Mouse (Mus musculus) cerebellum, adult (tissue): ENCODE data around the gene Thap2.

Experiments
- ATAC-seq: cut with Nextera tagmentation; 2 replicates; pipeline ENCODE4 v1.9.2; 2017; ENCODE audit warnings: mild to moderate bottlenecking, moderate library complexity, mixed read lengths; ENCODE audit not compliant: insufficient number of reproducible peaks, low FRiP score, low TSS enrichment

Thap2 gene

DNA sequence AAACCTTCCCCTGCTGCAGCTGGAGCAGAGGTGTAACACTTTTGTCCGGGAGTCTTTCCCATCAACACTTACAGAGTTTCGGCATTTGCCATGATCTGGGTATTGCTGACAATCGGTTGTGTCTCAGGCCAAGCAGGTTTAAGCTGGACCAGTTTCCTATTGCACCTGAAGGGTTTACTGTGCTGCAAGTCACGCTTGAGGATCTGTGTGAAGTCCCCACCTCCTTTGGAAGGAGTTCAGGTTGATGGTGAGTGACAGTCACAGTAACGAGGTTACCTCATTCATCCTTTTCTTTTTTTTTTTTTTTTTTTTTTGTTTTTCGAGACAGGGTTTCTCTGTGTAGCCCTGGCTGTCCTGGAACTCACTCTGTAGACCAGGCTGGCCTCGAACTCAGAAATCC, 28.1 kb downstream of the Thap2 start:
- ATAC-seq: no peak

DNA sequence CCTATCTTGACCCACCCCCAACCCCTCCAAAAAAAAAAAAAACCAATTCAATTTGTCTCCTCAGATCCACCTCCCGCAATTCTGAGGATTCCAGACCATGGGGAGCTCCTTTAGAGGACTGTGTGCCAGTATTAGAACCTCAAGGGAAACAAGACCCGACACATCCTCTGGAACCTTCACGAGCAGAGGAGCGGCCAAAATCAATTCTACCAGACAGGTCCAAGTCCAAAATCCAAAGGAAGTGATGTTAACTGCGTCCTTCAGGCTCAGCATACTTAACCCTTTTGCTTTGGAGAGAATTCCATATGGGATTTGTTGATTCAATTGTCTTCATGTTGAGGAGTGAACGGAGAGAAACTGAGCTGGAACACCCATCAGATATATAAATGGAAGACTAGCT, 29.2 kb downstream of the Thap2 start:
- no peak for ATAC-seq

DNA sequence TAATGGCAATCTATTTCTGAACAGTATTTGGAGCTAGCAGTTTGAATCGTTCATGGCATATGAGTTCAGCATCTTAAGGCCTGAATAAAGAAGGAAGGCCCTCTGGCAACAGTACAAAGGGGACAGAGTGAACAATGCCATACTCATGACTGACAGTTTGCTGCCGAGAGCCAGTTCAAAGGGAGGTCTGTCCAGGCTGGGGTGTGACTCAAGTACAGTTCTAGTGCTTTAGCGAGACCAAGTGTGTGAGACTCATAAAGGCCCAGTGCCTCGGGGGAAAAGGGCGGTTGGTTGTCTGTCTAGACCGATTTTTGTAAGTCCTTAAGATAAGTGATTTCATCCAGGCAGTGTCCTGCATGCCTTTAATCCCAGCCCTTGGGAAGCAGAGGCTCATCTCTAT, 29.7 kb downstream of the Thap2 start:
- ATAC-seq: no peak

DNA sequence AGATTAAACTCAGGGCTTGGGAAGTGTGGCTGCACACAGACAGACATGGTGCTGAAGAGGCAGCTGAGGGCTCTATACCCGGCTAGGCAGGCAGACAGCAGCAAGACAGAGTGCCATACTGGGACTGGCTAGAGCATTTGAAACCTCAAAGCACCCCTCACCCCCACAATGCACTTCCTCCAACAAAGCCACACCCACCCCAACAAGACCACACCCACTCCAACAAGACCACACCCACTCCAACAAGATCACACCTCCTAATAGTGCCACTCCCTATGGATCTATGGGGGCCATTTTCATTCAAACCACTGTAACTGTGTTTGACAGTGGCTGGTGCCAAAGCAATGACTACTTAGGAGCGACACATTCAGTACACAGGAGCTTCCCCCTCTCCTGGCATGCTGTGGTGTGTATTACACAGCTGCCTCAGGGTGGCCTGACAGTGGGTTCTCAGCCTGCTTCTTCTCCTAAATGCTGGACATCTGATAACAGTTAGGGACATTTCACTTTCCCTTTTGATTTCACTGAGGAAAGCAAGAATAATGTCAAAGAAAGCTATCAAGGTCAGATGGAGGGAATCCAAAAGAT, 33.3 kb downstream of the Thap2 start:
- no peak for ATAC-seq

DNA sequence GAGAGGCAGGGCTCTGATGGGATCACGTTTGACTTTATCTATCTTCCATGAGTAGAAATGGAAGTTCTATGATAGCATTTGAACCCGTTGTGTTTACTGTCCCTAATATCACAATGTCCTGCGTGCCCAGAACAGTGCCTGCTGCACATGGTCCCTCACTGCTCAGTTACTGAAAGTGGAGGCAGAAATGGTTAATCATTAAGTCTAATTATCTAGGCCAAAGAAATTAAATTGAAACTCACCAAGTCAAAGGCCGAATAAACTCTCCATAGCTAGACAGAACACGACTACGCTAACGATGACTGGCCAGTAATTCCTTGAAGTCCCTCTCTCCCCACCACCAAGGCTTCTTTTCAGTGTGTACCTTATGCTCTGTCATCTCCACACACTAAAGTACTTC, 34.7 kb downstream of the Thap2 start:
- no peak for ATAC-seq

DNA sequence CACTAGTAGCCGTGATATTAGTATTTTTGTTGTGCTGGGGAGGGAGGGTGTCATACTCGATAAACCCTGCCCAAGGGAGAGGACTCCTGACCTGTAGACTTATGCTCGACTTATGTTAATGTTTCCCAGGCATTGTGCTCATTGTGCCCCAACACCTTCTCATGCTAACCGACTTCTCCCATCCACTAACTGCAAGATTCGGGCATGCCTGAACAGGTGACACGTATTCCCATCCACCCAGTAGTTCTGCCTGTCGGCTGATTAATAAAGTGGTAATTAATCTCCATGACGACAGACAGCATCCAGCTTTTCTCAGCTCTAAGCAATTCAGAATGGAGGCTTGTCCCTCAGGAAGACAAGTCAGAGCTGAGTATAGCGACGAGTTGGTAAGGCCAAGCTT, 35.2 kb downstream of the Thap2 start:
- ATAC-seq: no peak

DNA sequence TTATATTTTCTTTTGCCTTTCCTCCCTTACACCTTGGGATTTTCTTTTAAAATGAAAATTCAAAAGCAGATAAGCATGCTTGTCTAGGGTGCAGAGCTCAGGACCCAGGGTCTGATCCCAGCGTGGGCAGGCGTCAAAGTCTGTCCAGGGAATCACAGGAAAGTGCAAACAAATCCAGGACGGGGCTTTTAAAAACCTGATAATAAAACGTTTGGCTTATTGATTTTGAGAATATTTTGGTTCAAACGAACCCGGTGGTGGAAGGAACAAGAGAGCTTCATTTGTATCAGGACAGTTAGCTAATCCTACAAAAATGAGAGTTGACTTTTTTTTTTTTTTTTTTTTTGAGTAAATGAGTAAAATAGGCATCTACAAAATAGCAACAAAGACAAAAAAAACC, 36.1 kb downstream of the Thap2 start:
- no peak for ATAC-seq

DNA sequence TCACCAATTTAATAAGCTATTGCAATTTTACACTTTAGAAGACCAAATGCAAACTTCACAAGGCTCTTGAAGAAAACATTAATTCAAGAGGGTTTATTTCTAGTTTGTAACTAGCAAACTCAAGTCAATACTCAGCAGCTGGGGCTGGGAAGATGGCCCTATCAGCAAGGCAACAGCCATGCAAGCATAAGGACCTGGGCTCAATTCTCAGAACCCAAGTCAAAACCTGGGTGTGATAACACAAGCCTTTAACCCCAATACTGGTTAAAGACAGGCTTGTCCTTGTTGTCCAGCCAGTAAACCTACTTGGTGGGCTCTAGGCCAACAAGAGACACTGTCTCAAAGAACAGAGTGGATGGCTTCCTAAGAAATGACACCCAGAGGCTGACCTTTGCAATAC, 37.8 kb downstream of the Thap2 start:
- no peak for ATAC-seq

DNA sequence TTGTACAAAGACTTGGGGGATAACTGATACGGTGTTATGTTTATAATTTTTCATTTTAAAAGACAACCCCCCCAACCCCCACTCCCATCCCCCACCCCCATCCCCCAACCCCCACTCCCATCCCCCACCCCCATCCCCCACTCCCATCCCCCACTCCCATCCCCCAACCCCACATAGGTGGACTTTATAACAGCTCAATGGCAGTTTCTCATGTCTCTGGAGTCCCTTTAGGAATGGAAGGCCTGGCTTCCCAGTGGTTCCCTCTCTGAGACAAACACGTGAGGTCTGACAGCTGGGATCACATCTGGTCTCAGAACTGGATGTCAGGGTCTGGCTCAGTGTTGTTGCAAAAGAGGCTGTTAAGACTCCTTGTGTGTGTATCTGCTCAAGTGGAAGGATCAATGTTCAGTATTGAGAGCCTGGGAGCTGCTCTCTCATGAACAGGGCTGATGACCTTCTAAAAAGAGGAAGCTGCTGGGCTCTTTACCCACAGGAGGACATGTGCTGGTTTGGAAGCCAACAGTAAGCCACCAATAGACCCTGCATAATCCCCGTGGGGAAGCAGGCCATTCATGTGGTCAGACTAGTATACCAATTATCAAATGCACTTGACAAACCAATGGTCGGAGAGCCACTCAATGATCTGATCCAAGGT, 41.3 kb downstream of the Thap2 start:
- no peak for ATAC-seq

DNA sequence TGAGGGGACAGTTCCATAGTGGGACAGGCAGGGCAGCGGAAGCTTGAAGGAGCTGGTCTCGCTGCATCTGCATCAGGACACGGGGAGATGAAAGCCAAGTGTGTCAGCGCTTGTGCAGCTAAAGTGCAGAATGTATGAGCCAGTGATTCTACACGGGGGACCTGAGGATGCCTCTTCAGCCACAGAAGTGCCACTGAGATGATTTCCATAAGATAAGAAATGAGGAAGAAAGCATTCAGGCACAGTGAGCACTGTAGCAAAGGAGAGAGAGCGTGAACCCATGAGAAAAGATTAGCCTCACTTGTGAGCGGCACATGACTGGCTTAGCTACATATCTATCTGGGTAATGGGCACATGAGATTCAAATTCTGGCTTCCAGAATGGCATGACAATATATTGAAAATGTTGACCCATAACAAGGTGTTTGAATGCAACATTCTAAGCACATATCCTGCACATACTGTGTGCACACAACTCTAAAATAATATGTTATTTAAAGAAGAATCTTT, 44.4 kb downstream of the Thap2 start:
- no peak for ATAC-seq

DNA sequence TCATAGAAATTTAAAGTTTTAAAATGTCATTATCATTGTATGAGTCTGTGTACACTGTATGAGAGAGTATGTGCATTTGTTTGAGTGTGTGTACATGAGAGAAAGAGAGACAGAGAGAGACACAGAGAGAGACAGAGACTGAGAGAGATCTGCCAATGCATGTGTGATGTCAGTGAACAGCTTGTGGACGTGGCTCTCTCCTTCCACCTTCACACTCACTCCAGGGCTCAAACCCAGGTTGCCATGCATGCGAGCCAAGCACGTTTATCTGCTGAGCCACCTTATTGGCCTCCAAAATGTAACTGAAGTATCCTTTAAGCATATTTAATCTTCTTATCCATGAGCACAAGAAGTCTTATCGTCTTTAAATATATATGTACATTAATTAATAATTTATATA, 47.3 kb downstream of the Thap2 start:
- ATAC-seq: no peak

DNA sequence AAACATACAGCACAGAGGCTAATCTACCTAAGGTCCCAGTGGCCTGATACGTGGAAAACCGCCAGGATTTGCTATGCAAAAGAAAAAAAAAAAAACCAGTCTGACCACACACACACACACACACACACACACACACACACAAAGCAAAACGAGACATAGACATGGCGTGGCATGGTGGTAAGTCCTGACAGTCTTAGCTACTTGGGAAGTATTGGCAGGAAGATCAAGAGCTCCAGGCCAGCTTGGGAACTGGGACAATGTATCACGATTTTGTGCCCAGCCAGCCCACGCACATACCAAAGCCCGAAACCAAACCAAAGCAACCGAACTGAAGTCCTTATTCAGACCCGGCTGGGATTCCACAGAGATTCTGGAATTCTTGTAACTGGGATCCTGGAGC, 50.7 kb downstream of the Thap2 start:
- no peak for ATAC-seq

DNA sequence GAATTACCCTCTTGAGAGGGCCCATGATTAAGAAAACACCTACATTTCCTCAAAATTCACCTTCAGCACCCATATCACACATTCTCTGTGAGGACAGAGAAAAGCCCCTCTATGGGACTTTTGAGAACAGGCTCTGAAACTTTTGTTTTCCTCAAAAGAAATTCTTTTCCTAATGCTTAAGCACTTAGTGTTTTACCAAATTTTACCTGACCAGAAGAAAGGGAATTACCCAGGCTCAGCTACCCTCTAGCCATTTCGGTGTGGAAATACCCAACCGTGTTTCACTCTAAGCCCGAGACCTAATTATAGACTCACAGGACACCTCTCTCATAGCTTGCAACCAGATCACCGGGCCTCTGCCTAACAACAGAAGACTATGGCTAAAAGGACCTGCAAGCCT, 51.2 kb downstream of the Thap2 start:
- ATAC-seq: no peak

DNA sequence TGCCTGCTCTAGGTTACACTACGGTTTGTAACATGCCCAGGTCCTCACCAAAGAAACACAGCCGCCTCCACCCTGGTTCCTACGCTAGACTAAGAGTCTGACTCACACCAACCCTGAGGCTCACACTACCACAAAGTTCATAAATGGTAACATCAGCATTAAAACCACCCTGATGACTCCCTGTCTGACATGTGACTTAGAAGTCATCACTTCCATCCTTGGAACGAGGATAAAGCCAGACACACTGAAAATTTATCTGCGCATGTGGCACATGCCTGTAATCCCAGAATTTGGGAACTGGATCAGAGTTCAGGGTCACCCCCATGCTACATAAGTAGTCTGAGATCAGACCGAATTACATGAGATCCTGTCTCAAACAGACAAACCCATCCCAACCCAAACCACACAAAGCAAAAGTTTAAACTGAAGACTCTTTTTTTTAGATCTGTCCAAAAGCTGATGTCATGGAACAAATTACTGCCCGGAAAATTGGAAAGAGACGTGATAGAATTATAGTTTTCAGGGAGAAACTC, 51.8 kb downstream of the Thap2 start:
- ATAC-seq: no peak

DNA sequence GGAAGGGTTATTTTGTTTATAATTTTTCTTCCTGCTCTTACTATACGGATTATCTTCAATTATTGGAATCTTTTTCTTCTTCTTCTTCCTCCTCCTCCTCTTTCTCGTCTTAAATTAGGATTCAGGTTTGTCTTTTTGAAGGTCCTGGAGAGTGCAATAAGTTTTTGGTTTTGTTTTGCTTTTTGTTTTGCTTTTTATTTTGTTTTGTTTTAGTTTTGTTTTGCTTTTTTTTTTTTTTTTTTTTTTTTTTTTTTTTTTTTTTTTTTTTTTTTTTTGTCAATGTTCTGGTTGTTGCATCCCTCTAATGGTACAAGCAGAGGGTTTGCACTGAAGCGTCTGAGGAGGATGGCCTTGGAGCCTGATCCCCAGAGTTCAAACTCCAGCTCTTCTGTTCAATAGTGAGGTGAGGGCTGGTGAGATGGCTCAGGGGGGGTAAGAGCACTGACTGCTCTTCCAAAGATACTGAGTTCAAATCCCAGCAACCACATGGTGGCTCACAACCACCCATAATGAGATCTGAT, 55.2 kb downstream of the Thap2 start:
- ATAC-seq: no peak

DNA sequence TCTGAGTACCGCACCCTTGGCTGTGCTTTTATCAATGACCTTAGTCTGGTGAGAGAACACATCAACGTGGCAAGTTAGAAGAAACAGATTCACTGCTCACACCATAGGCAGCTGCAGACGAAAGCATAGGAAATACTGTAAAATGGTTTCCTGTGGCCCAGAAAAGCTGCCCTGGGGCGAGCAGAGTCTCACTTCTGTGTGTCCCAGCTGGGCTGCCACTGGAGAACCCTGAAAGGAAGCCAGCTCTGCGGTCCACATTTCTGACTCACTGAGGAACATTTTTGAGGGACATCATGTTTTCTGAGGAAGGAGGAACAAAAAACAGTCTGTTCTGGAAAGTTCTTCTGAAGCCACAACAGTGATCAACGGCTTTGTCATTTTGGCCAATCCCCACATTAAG, 55.7 kb downstream of the Thap2 start:
- ATAC-seq: no peak

DNA sequence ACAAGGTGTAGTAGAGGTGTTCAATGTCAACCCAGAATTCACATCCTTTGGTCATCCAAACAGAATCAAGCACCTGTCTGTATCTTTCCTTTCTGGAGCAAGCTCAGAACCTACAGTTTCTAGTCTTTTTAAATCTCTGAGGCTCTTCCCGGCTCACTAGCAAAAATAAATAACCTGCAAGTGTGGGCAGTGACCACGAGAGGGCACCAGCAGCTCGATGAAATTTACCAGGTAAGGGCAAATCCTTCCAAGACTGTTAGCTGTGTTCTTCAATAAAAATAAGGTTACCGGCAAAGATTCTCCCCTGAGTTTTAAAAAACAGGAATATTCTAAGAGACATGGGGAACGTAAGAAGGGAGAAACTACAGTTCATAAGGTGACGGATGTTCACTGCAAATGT, 60.9 kb downstream of the Thap2 start:
- ATAC-seq: peak; percentile 77

DNA sequence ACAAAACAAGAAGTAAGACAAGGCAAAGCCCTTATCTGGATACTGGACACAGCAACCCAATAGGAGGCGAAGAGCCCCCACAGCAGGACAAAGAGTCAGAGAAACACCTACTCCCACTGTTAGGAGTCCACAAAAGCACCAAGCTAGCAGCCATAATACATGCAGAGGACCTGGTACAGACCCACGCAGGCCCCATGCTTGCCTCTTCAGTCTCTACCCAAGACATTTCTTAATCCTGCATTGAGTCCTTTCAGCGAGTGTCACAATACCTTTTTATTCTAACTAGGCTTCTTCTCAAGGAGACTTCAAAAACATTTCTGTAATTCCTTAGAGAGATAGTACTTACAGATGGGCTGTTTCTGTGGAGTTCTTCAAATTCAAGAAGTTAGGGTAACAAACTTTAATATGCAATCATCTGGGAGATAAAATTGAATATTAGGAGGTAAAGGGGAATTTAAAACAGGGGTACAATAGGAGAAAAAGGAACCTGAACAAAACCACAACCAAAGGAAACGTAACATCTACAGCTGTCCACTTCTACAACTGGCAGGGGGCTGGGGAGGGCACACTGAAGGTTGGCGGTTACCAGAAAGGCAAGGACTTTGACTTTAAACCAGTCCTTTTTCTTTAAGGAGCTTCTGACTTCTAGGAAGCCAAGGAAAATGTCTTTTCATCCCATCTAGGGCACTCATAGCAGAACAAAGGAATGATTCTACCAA, 62.8 kb downstream of the Thap2 start:
- no peak for ATAC-seq
